Mouse (Mus musculus) CH12.LX (cell line): ENCODE results near the gene Dnaja4. TPM values are rescaled to one million over a fixed set of nuclear protein-coding genes. Genes with fewer than 3 reads are reported as not detected.
A peak's percentile ranks its signal among the peaks of the same experiment; 100 is the strongest.

Experiments
- DNase-seq: peaks from one replicate; pipeline ENCODE4 v3.0.0-alpha.2; 2013; ENCODE audit errors: extremely low read depth
- H3K27ac ChIP-seq: 2 replicates; pipeline ENCODE4 v1.5.1; 2012; ENCODE audit warnings: low read depth, mild to moderate bottlenecking, control low read depth, moderate library complexity; ENCODE audit not compliant: insufficient read depth
- H3K27me3 ChIP-seq: replicated peaks from 2 replicates; pipeline ENCODE3; 2012; ENCODE audit warnings: inconsistent platforms
- H3K36me3 ChIP-seq, 2 experiments: replicated peaks in 1 of 2; 2 replicates each; pipeline versions ENCODE3 to v1.6.1; 2012; ENCODE audit warnings: inconsistent platforms in 1 of 2, low read length in 1 of 2, mild to moderate bottlenecking in 1 of 2, mixed read lengths in 1 of 2, moderate library complexity in 1 of 2; ENCODE audit not compliant: control insufficient read depth in 1 of 2, insufficient read depth in 1 of 2
- H3K4me1 ChIP-seq, 2 experiments: 2 replicates each; pipeline ENCODE4 v1.6.1; 2012; ENCODE audit warnings: inconsistent platforms in 1 of 2, moderate library complexity in 1 of 2; ENCODE audit not compliant: insufficient read depth in 2 of 2, control insufficient read depth in 1 of 2
- H3K4me2 ChIP-seq: 2 replicates; pipeline ENCODE4 v1.6.1; 2012; ENCODE audit warnings: low read depth, mild to moderate bottlenecking, control low read depth; ENCODE audit not compliant: poor library complexity, insufficient read depth, severe bottlenecking
- H3K4me3 ChIP-seq, 3 experiments: fragments of 150-350 bp in 1 of 3; sonication (generic) in 1 of 3; replicated peaks in 1 of 3; 2 replicates each; pipeline versions ENCODE3 to v1.5.1; 2011 to 2012; ENCODE audit warnings: low read depth in 2 of 3, low read length in 2 of 3, mild to moderate bottlenecking in 2 of 3, moderate library complexity in 2 of 3, control low read depth in 1 of 3, improper control_type of control experiment in 1 of 3, inconsistent platforms in 1 of 3, mixed read lengths in 1 of 3; ENCODE audit not compliant: poor library complexity in 1 of 3
- H3K79me2 ChIP-seq: replicated peaks from 2 replicates; pipeline ENCODE4 v1.6.1; 2012; ENCODE audit warnings: mild to moderate bottlenecking, moderate library complexity; ENCODE audit not compliant: control insufficient read depth, poor library complexity, insufficient read depth, severe bottlenecking; ENCODE audit errors: extremely low read depth
- H3K9ac ChIP-seq: 2 replicates; pipeline ENCODE4 v1.6.1; 2012; ENCODE audit warnings: low read depth, mild to moderate bottlenecking, control low read depth, moderate library complexity; ENCODE audit not compliant: insufficient read depth
- H3K9me3 ChIP-seq: replicated peaks from 2 replicates; pipeline ENCODE3; 2012; ENCODE audit warnings: low read length, inconsistent platforms, mixed read lengths
- CTCF ChIP-seq, 2 experiments: IDR thresholded peaks in 1 of 2; conservative IDR thresholded peaks in 1 of 2; 2 replicates each; pipeline ENCODE4 v1.5.1; 2011 to 2012; ENCODE audit warnings: low read depth in 2 of 2, low read length in 2 of 2, improper control_type of control experiment in 1 of 2, inconsistent platforms in 1 of 2, mild to moderate bottlenecking in 1 of 2, moderate library complexity in 1 of 2
- MYC ChIP-seq: IDR thresholded peaks from 2 replicates; pipeline ENCODE4 v1.6.1; 2011; ENCODE audit warnings: low read depth, mild to moderate bottlenecking, improper control_type of control experiment, low read length
- SIN3A ChIP-seq: IDR thresholded peaks from 2 replicates; pipeline ENCODE4 v1.6.1; 2012; ENCODE audit warnings: low read length, improper control_type of control experiment, inconsistent platforms
- UBTF ChIP-seq: IDR thresholded peaks from 2 replicates; pipeline ENCODE4 v1.6.1; 2012; ENCODE audit warnings: low read depth, mild to moderate bottlenecking, inconsistent platforms, low read length, improper control_type of control experiment, moderate library complexity
- ZC3H11A ChIP-seq: IDR thresholded peaks from 2 replicates; pipeline ENCODE4 v1.6.1; 2012; ENCODE audit warnings: low read depth, mild to moderate bottlenecking, inconsistent platforms, low read length, improper control_type of control experiment
- ZKSCAN1 ChIP-seq: IDR thresholded peaks from 2 replicates; pipeline ENCODE4 v1.6.1; 2012; ENCODE audit warnings: low read depth, inconsistent platforms, low read length, improper control_type of control experiment, borderline replicate concordance
- dilution Hi-C: fragments of 300-500 bp; cut with MboI; formaldehyde crosslinking; loops from 2 replicates; pipeline ENCODE4 v1.14.3; 2020; ENCODE audit warnings: low sequenced_read_pairs; ENCODE audit not compliant: extremely low pct_unique_long_range_greater_than_20kb, extremely low pct_ligation_motif_present
- in situ Hi-C: fragments of 300-500 bp; cut with MboI; formaldehyde crosslinking; loops from 3 replicates; pipeline ENCODE4 v1.14.3; 2019; ENCODE audit warnings: low sequenced_read_pairs, low pct_ligation_motif_present, low pct_unique_long_range_greater_than_20kb, mixed read lengths
- polyA plus RNA-seq: library from polyadenylated mRNA; unstranded; fragments of >175 nt; gene quantifications from 2 replicates; pipeline ENCODE4 v1.2.1, GENCODE M21; 2012; ENCODE audit warnings: low read depth; ENCODE audit not compliant: insufficient read length
- total RNA-seq, 2 experiments: library from RNA; depleted of rRNA; stranded (reverse); fragments of 300-350 nt in 1 of 2; fragments of >200 nt in 1 of 2; gene quantifications; 2 replicates each; pipeline ENCODE4 v1.2.3; 2012 to 2014

Dnaja4 gene
- total and polyA plus RNA-seq, 3 experiments = 0.81 to 2.4 (median 1.1) TPM

- H3K9ac ChIP-seq = no peak within 1 kb of the TSS
- no peaks in the 10 kb centered on the region for H3K27me3 ChIP-seq
- H3K4me3 ChIP-seq = no peak within 1 kb of the TSS
- H3K4me2 ChIP-seq = no peak within 1 kb of the TSS
- H3K27ac ChIP-seq = no peak within 1 kb of the TSS
- H3K36me3 ChIP-seq = no peaks in the 10 kb centered on the region
- dilution Hi-C loops = no loop called here
- H3K9me3 ChIP-seq = no peaks in the 10 kb centered on the region
- no peaks in the 10 kb centered on the region for H3K79me2 ChIP-seq
- TF ChIP-seq SIN3A (no peak), UBTF (no peak), ZKSCAN1 (no peak)
- no peak for DNase-seq
- in situ Hi-C loops = no loop called here
- peaks cover 2 to 9% of the 10 kb centered on the region in 2 experiments; a peak in 2 of 4 replicates for H3K4me1 ChIP-seq
Observed at GRCm38 (mm10) chr9:54661605-54662377, 36.9 kb upstream of the Dnaja4 start, which contains the start of gene Acsbg1. Acsbg1 (minus strand) TSS chr9:54661870.

DNA sequence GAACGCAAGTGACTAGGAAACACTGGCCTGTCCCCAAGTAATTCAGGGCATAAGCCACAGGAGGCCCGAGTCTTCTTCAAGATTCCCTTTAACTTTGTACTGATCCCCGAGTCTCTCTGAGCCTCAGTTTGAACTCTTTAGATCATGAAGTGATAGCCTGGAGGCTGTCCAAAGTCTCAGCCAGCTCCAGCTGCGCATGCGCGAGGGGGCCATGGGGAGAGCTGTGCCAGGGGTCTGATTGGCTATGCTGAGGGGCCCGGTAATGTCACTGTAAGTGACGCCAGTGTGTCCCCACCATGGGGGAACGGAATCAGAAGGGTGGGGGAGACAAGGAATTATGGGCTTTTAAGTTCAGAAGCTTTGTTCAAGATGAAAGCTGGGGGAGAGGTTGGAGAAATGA lies 34.3 kb upstream of the Dnaja4 start:
- H3K36me3 ChIP-seq = no peaks in the 10 kb centered on the region
- no peak overlapping the region for H3K4me2 ChIP-seq
- no peak for TF ChIP-seq UBTF
- TF ChIP-seq MYC = no peak
- no peaks in the 10 kb centered on the region for H3K9me3 ChIP-seq
- H3K27ac ChIP-seq = no peak overlapping the region
- H3K4me3 ChIP-seq = no peak overlapping the region
- dilution Hi-C loops (no loop called here), in situ Hi-C loops (no loop called here)
- H3K9ac ChIP-seq = no peak overlapping the region
- no peaks in the 10 kb centered on the region for H3K79me2 ChIP-seq
- peaks cover 2 to 9% of the 10 kb centered on the region in 2 experiments; a peak in 2 of 4 replicates for H3K4me1 ChIP-seq
- H3K27me3 ChIP-seq = no peaks in the 10 kb centered on the region
- DNase-seq = no peak

DNA sequence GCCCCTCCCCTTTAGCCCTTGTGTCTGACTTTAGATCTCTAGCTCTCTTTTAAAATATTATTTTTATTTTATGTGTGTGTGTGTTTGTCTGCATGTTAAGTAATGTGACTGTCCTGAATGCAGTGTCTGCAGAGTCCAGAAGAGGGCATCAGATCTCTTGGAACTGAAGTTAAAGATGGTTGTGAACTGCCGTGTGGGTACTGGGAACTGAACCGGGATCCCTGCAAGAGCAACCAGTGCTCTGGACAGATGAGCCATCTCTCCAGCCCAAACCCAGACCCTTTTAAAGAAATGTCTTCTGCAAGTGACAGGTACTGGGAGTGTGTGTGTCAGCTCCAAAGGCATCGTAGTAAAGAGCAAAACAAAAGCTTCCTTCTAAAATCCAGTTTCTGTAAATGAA lies 32.6 kb upstream of the Dnaja4 start:
- TF ChIP-seq ZC3H11A (no peak), CTCF (conservative IDR thresholded peaks at IDR 0.05 in 1 of 2, IDR thresholded peaks at IDR 0.05 in 1 of 2; ENCODE audit: low read depth in 2 of 2, low read length in 2 of 2) (0 out of 4 replicates have a peak, but pooled peaks of 1 of the 2 experiments have one; percentile 1), MYC (no peak)
- Histone ChIP-seq H3K4me3 (no peak overlapping the region), H3K9me3 (peaks cover 2% of the 10 kb centered on the region), H3K36me3 (no peaks in the 10 kb centered on the region), H3K27ac (no peak overlapping the region), H3K9ac (no peak overlapping the region), H3K4me2 (no peak overlapping the region), H3K27me3 (no peaks in the 10 kb centered on the region), H3K79me2 (no peaks in the 10 kb centered on the region), H3K4me1 (peaks cover 2 to 9% of the 10 kb centered on the region in 2 experiments; a peak in 2 of 4 replicates)
- DNase-seq = no peak
- dilution Hi-C loops (no loop called here), in situ Hi-C loops (no loop called here)
